Mouse (Mus musculus) left cerebral cortex, adult 18-20 months (tissue): ENCODE measurements at regions not wholly inside any gene's neighbourhood (a gene's known extent, or its start where the extent isn't known, plus 50 kb on each side); places are given as distances from the start of the nearest gene placed in this dataset.
"Not testable (repeated sequence)": the region's sequence is repeated elsewhere in the genome, so short reads cannot be mapped to it uniquely, and the experiment has no call there.

ENCODE experiments used
- DNase-seq, 2 experiments: peaks; one replicate each; pipeline ENCODE4 v3.0.0; 2021 to 2022; ENCODE audit warnings: low spot score in 2 of 2, mixed read lengths in 1 of 2

- peak; percentile 20 to 29 for DNase-seq
Measured at GRCm38 (mm10) chr6:24384193-24384888, 130.5 kb downstream of the Iqub start.

- no peak for DNase-seq
Measured at GRCm38 (mm10) chr6:24379859-24380258, 135.0 kb downstream of the Iqub start.

GRCm38 (mm10) chr6:24376728-24377127, 138.1 kb downstream of the Iqub start:
- no peak for DNase-seq

- no peak for DNase-seq
Measured at GRCm38 (mm10) chr6:24373161-24373560, 141.7 kb downstream of the Iqub start.

GRCm38 (mm10) chr6:24371680-24372079, 143.2 kb downstream of the Iqub start:
- DNase-seq, result no peak

- peak; percentile 30 to 35 for DNase-seq
Measured at GRCm38 (mm10) chr6:24350882-24351281, 164.0 kb downstream of the Iqub start.

- no peak for DNase-seq
Measured at GRCm38 (mm10) chr6:24348481-24349062, 166.3 kb downstream of the Iqub start.

- no peak for DNase-seq
Measured at GRCm38 (mm10) chr6:24347745-24348480, 167.0 kb downstream of the Iqub start.

GRCm38 (mm10) chr6:24342471-24342870, 172.4 kb downstream of the Iqub start:
- DNase-seq, result no peak

- no peak for DNase-seq
Measured at GRCm38 (mm10) chr6:24342056-24342455, 172.8 kb downstream of the Iqub start.

- not testable (repeated sequence) for DNase-seq
Measured at GRCm38 (mm10) chr6:24340107-24340506, 172.2 kb upstream of the Slc13a1 start.

- DNase-seq, result peak; percentile 8 to 17
Measured at GRCm38 (mm10) chr6:24325215-24325614, 157.3 kb upstream of the Slc13a1 start.

GRCm38 (mm10) chr6:24324718-24325117, 156.8 kb upstream of the Slc13a1 start:
- peak in 1 of 2 experiments; percentile 2 for DNase-seq

GRCm38 (mm10) chr6:24322371-24322770, 154.5 kb upstream of the Slc13a1 start:
- no peak for DNase-seq

GRCm38 (mm10) chr6:24318862-24319261, 151.0 kb upstream of the Slc13a1 start:
- no peak for DNase-seq

- DNase-seq, result no peak
Measured at GRCm38 (mm10) chr6:24310675-24311074, 142.8 kb upstream of the Slc13a1 start.

- no peak for DNase-seq
Measured at GRCm38 (mm10) chr6:24309810-24310209, 141.9 kb upstream of the Slc13a1 start.

GRCm38 (mm10) chr6:24301681-24302080, 133.8 kb upstream of the Slc13a1 start:
- DNase-seq, result no peak

GRCm38 (mm10) chr6:24301146-24301545, 133.3 kb upstream of the Slc13a1 start:
- no peak for DNase-seq

- no peak for DNase-seq
Measured at GRCm38 (mm10) chr6:24298562-24299212, 130.8 kb upstream of the Slc13a1 start.

GRCm38 (mm10) chr6:24288757-24289156, 120.9 kb upstream of the Slc13a1 start:
- not testable (repeated sequence) for DNase-seq

- no peak for DNase-seq
Measured at GRCm38 (mm10) chr6:24272821-24273220, 104.9 kb upstream of the Slc13a1 start.
